Mouse (Mus musculus): ENCODE measurements around the gene Srbd1.

Srbd1 gene

DNA sequence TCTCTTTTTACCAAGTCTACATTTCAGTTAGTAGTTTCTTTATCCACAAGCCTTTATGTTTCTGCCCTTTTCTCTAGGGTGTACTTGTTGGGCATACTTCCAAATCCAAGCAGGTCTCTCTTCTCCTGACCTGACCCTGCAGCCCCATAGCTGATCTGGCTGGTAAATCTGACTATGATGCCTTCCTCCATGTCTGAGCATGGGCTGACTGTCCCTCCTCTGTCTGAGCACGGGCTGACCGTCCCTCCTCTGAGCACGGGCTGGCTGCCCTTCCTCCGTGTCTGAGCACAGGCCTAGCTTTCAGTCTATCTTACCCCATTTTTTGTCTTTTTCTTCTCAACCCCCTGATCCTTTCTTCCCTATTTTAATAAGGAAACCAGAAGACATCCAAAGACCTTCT lies 162.7 kb downstream of the Srbd1 start:
- in situ Hi-C loops (cut with MboI), result no loop called here

DNA sequence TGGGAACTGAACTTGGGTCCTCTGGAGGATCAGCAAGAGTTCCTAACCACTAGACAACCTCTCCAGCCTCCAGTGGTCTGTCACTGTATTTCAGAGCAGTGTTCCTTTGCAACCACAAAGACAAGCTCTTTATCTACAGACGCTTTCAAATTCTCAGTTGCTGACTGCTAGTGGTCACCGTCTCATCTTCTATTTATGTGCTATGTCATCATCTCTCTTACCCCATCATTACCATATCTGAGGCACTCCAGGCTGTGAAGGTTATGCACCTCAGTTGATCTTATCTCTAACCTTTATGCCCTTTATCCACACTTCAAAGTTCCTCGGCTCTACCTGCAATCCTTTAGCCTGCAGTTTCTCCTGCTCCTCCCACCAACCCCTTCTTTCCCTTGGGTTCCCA lies 163.1 kb downstream of the Srbd1 start:
- in situ Hi-C loops (cut with MboI), result no loop called here

DNA sequence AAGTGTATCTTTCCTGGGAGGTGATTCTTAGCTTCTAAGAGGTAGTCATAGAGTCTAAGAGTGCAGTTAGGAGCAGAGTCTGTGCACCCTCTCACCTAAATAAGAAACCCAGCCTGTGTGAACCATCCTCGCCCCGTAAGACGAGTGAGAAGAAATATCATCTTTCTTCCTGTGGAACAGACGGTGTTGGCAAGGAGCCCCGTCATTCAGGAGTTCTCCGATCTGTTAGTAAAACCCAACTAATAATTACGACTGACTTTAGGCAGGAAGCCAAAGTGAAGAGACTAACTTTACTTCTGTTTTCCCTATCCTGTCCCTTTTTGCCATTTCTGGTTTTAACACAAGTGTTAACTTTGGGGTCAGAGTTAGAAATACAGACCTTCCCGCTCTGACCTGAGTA lies 166.1 kb downstream of the Srbd1 start:
- in situ Hi-C loops (cut with MboI), result no loop called here

- in situ Hi-C loops (cut with MboI), result no loop called here
These were observed 169.9 kb downstream of the Srbd1 start for GRCm38 (mm10) chr17:85975077-85975476.

DNA sequence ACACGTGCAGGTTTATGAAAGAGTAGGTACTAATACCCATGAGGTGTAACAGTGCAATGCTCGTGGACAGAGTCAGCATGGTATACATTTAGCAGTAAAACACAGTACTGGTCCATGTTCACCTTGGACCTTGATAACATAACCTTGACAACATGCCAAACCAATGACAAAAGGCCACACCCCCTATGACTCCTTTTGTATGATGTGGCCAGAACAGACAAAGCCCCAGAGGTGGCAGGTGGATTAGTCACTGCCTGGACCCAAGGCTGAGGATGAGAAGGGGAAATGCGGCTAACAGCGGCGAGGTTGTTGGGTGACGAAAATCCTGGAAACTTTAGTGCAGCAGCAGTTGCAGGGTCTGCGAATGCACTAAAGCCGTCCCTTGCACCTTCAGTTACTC lies 170.4 kb downstream of the Srbd1 start:
- in situ Hi-C loops (cut with MboI), result no loop called here

- in situ Hi-C loops (cut with MboI), result no loop called here
These were observed 173.9 kb downstream of the Srbd1 start for GRCm38 (mm10) chr17:85971120-85971519.

- in situ Hi-C loops (cut with MboI), result no loop called here
These were observed 183.3 kb downstream of the Srbd1 start for GRCm38 (mm10) chr17:85961653-85962052.

DNA sequence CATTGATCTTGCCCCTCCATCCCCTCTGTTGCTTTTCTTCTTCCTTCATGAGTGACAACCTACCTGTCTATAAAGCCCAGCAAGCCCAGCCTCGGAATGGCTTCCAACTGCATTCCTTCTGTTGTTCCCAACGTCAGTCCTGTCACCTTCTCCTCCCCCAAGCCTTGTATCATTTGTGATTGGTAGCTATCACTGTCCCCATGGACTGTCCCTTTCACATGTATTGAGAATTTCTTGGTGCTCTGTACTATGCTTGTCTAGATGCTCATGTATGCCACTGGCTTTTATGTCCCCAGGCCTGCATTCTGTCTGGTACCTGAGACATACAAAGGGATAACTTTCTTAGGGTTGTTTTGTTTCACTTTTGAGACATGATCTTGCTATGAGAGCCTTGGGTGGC lies 193.2 kb downstream of the Srbd1 start:
- in situ Hi-C loops (cut with MboI), result no loop called here

GRCm38 (mm10) chr17:85949919-85950505 lies 195.0 kb downstream of the Srbd1 start:
- in situ Hi-C loops (cut with MboI), result no loop called here

DNA sequence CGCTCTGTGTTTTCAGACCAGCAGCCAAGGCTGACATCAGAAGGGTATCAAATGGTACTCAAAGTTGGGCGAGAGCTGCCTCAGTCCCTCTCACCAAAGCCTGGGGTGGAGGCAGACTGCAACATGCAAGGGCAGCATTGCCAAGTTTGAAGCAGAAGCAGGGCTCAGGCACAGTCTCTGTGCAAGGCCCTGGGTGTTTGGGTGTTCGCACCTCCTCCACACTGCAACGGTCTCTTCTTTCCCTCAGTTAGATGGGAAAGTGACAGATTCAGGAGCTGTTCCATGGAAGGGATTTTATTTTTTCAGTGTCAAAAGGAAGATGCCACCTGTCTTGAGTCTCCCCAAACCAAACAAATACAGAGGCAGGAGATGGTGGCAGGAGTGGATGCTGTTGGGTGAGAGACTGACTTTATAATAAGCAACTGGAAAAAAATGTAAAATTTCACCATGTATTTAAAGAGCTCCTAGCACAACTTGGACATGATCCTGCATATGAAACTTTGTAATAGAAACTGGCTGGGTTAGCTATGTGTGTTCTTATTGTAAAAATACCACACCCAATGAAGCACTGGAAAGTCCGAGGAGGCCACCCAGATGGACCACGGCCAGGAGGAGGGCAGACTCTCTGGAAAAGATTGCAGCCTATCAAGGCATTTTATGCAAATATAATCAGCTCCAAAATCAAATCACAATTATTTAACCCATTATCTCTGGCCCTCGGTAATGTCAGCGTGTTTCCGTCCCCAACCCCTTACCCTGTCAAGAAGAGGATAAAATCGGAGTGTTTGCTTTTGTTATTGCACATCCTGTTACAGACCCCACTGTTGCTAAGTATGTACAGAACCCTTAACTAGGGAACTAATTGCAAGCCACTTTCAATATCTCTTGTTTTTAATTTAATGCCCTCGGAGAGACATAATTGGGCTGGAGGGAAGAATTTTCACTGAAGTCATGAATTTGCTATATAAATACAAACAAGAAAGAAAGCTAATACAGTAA lies 195.8 kb downstream of the Srbd1 start:
- in situ Hi-C loops (cut with MboI), result no loop called here

DNA sequence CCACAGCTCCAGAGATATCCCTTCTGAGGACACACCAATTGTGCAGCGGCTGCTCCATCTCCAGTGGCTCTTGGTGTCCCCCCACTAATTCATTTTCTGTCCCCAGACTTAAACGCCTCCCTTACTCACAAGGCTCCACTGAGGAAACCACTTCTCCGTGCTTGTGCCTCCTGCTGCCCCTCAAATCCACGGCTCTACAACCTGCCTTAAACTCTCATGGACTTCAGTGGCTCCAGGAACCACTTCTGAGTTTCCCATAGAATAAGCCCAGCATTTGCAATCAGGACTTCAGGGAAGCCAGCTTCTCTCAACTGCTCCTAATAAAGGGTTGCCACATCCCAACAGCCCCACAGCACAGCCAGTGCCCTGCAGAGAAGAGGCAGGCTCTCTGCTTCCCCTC lies 200.2 kb downstream of the Srbd1 start:
- in situ Hi-C loops (cut with MboI), result no loop called here

GRCm38 (mm10) chr17:85943994-85944640 lies 200.9 kb downstream of the Srbd1 start:
- in situ Hi-C loops (cut with MboI), result no loop called here

GRCm38 (mm10) chr17:85943551-85943981 lies 201.4 kb downstream of the Srbd1 start:
- in situ Hi-C loops (cut with MboI), result no loop called here

GRCm38 (mm10) chr17:85943071-85943470 lies 201.9 kb downstream of the Srbd1 start:
- in situ Hi-C loops (cut with MboI), result no loop called here

DNA sequence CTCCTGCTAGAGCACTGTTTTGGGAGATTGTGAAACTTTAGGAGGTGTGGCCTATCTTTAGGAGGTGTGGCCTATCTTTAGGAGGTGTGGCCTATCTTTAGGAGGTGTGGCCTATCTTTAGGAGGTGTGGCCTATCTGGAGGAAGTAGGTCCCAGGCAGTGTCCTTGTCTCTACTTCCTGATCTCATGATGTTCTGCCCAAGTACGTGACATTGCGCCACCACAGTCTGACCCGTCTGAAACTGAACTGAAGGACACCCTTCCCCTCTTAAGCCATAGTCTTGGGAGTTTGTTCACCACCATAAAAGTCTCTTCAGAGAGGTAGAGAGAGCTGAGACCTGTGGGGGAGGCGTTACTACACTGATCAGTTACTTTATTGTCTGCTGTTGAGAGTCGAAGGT lies 202.9 kb downstream of the Srbd1 start:
- in situ Hi-C loops (cut with MboI), result no loop called here

- in situ Hi-C loops (cut with MboI), result no loop called here
These were observed 203.7 kb downstream of the Srbd1 start for GRCm38 (mm10) chr17:85941141-85941738.

DNA sequence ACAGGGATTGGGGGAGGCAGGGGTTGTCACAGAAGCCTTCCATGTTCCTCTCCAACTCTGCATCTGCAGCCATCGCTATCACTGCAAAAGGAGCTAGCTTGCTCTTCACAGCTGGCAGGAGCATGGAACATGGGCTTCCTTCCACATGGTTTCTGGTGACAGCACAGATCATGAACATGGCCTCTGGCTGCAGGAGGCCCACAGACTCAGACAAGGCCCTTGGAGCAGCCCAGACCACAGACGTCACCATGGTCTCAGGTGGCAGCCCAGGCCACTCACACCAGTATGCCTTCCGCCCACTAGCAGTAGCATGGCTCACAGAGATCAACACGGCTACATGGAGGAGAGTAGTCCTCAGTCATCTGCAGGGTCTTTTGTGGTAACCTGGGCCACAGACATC lies 207.8 kb downstream of the Srbd1 start:
- in situ Hi-C loops (cut with MboI), result no loop called here

- in situ Hi-C loops (cut with MboI), result no loop called here
These were observed 209.7 kb downstream of the Srbd1 start for GRCm38 (mm10) chr17:85935268-85935667.

Data from mature B cell (primary cell).